Mouse (Mus musculus) E14TG2a.4 (cell line): ENCODE results near the gene Speg.

ENCODE experiments used
- CTCF ChIP-seq: conservative IDR thresholded peaks from 2 replicates; pipeline ENCODE4 v1.5.1; 2014; ENCODE audit warnings: low read length
- POU5F1 ChIP-seq: IDR thresholded peaks from 2 replicates; pipeline ENCODE4 v1.6.1; 2014; ENCODE audit warnings: low read length, borderline replicate concordance

- TF ChIP-seq CTCF (no peak), POU5F1 (no peak)
Measured at GRCm38 (mm10) chr1:75361750-75362149, 13.3 kb upstream of the Speg start.
